Mouse (Mus musculus) CH12.LX (cell line): Measurements from ENCODE around the gene Pkhd1. TPM values are rescaled to one million over a fixed set of nuclear protein-coding genes. Genes with fewer than 3 reads are reported as not detected.

ENCODE experiments used
- DNase-seq: peaks from one replicate; pipeline ENCODE4 v3.0.0-alpha.2; 2013; ENCODE audit errors: extremely low read depth
- H3K27ac ChIP-seq: 2 replicates; pipeline ENCODE4 v1.5.1; 2012; ENCODE audit warnings: low read depth, mild to moderate bottlenecking, control low read depth, moderate library complexity; ENCODE audit not compliant: insufficient read depth
- H3K27me3 ChIP-seq: replicated peaks from 2 replicates; pipeline ENCODE3; 2012; ENCODE audit warnings: inconsistent platforms
- H3K36me3 ChIP-seq, 2 experiments: replicated peaks in 1 of 2; 2 replicates each; pipeline versions ENCODE3 to v1.6.1; 2012; ENCODE audit warnings: inconsistent platforms in 1 of 2, low read length in 1 of 2, mild to moderate bottlenecking in 1 of 2, mixed read lengths in 1 of 2, moderate library complexity in 1 of 2; ENCODE audit not compliant: control insufficient read depth in 1 of 2, insufficient read depth in 1 of 2
- H3K4me1 ChIP-seq, 2 experiments: 2 replicates each; pipeline ENCODE4 v1.6.1; 2012; ENCODE audit warnings: inconsistent platforms in 1 of 2, moderate library complexity in 1 of 2; ENCODE audit not compliant: insufficient read depth in 2 of 2, control insufficient read depth in 1 of 2
- H3K4me2 ChIP-seq: 2 replicates; pipeline ENCODE4 v1.6.1; 2012; ENCODE audit warnings: low read depth, mild to moderate bottlenecking, control low read depth; ENCODE audit not compliant: poor library complexity, insufficient read depth, severe bottlenecking
- H3K4me3 ChIP-seq, 3 experiments: fragments of 150-350 bp in 1 of 3; sonication (generic) in 1 of 3; replicated peaks in 1 of 3; 2 replicates each; pipeline versions ENCODE3 to v1.5.1; 2011 to 2012; ENCODE audit warnings: low read depth in 2 of 3, low read length in 2 of 3, mild to moderate bottlenecking in 2 of 3, moderate library complexity in 2 of 3, control low read depth in 1 of 3, improper control_type of control experiment in 1 of 3, inconsistent platforms in 1 of 3, mixed read lengths in 1 of 3; ENCODE audit not compliant: poor library complexity in 1 of 3
- H3K79me2 ChIP-seq: replicated peaks from 2 replicates; pipeline ENCODE4 v1.6.1; 2012; ENCODE audit warnings: mild to moderate bottlenecking, moderate library complexity; ENCODE audit not compliant: control insufficient read depth, poor library complexity, insufficient read depth, severe bottlenecking; ENCODE audit errors: extremely low read depth
- H3K9ac ChIP-seq: 2 replicates; pipeline ENCODE4 v1.6.1; 2012; ENCODE audit warnings: low read depth, mild to moderate bottlenecking, control low read depth, moderate library complexity; ENCODE audit not compliant: insufficient read depth
- H3K9me3 ChIP-seq: replicated peaks from 2 replicates; pipeline ENCODE3; 2012; ENCODE audit warnings: low read length, inconsistent platforms, mixed read lengths
- E2F4 ChIP-seq: IDR thresholded peaks from 2 replicates; pipeline ENCODE4 v1.6.1; 2011; ENCODE audit warnings: low read depth, low read length, improper control_type of control experiment; ENCODE audit not compliant: insufficient replicate concordance
- HCFC1 ChIP-seq: IDR thresholded peaks from 2 replicates; pipeline ENCODE4 v1.6.1; 2012; ENCODE audit warnings: low read depth, mild to moderate bottlenecking, inconsistent platforms, low read length, improper control_type of control experiment
- JUND ChIP-seq: conservative IDR thresholded peaks from 2 replicates; pipeline ENCODE4 v1.6.1; 2011; ENCODE audit warnings: low read depth, low read length, improper control_type of control experiment
- KAT2A ChIP-seq: IDR thresholded peaks from 2 replicates; pipeline ENCODE4 v1.6.1; 2012; ENCODE audit warnings: low read length, improper control_type of control experiment, inconsistent platforms; ENCODE audit not compliant: insufficient replicate concordance
- MAFK ChIP-seq: IDR thresholded peaks from 2 replicates; pipeline ENCODE4 v1.6.1; 2011; ENCODE audit warnings: low read length, improper control_type of control experiment; ENCODE audit not compliant: insufficient replicate concordance
- MAX ChIP-seq: IDR thresholded peaks from 2 replicates; pipeline ENCODE4 v1.6.1; 2011; ENCODE audit warnings: low read length, improper control_type of control experiment
- NELFE ChIP-seq: IDR thresholded peaks from 2 replicates; pipeline ENCODE4 v1.6.1; 2011; ENCODE audit warnings: low read depth, low read length, improper control_type of control experiment
- POLR2A ChIP-seq: IDR thresholded peaks from 2 replicates; pipeline ENCODE4 v1.6.1; 2011; ENCODE audit warnings: low read depth, mild to moderate bottlenecking, improper control_type of control experiment, low read length
- TBP ChIP-seq: conservative IDR thresholded peaks from 2 replicates; pipeline ENCODE4 v1.6.1; 2011; ENCODE audit warnings: low read depth, low read length, improper control_type of control experiment
- USF2 ChIP-seq: conservative IDR thresholded peaks from 2 replicates; pipeline ENCODE4 v1.6.1; 2011; ENCODE audit warnings: low read depth, low read length, improper control_type of control experiment
- ZKSCAN1 ChIP-seq: IDR thresholded peaks from 2 replicates; pipeline ENCODE4 v1.6.1; 2012; ENCODE audit warnings: low read depth, inconsistent platforms, low read length, improper control_type of control experiment, borderline replicate concordance
- ZMIZ1 ChIP-seq: IDR thresholded peaks from 2 replicates; pipeline ENCODE4 v1.6.1; 2012; ENCODE audit warnings: low read depth, mild to moderate bottlenecking, inconsistent platforms, low read length, improper control_type of control experiment
- ZNF384 ChIP-seq: IDR thresholded peaks from 2 replicates; pipeline ENCODE4 v1.6.1; 2012; ENCODE audit warnings: low read depth, low read length, improper control_type of control experiment, inconsistent platforms
- dilution Hi-C: fragments of 300-500 bp; cut with MboI; formaldehyde crosslinking; loops from 2 replicates; pipeline ENCODE4 v1.14.3; 2020; ENCODE audit warnings: low sequenced_read_pairs; ENCODE audit not compliant: extremely low pct_unique_long_range_greater_than_20kb, extremely low pct_ligation_motif_present
- in situ Hi-C: fragments of 300-500 bp; cut with MboI; formaldehyde crosslinking; loops from 3 replicates; pipeline ENCODE4 v1.14.3; 2019; ENCODE audit warnings: low sequenced_read_pairs, low pct_ligation_motif_present, low pct_unique_long_range_greater_than_20kb, mixed read lengths
- polyA plus RNA-seq: library from polyadenylated mRNA; unstranded; fragments of >175 nt; gene quantifications from 2 replicates; pipeline ENCODE4 v1.2.1, GENCODE M21; 2012; ENCODE audit warnings: low read depth; ENCODE audit not compliant: insufficient read length
- total RNA-seq, 2 experiments: library from RNA; depleted of rRNA; stranded (reverse); fragments of 300-350 nt in 1 of 2; fragments of >200 nt in 1 of 2; gene quantifications; 2 replicates each; pipeline ENCODE4 v1.2.3; 2012 to 2014

The Pkhd1 gene
- total and polyA plus RNA-seq, 3 experiments: not detected

GRCm38 (mm10) chr1:20018198-20018925 lies 599.5 kb downstream of the Pkhd1 start:
- H3K27me3 ChIP-seq: no peaks in the 10 kb centered on the region
- no peak overlapping the region for H3K4me3 ChIP-seq
- no peaks in the 10 kb centered on the region for H3K4me1 ChIP-seq
- no peak overlapping the region for H3K27ac ChIP-seq
- H3K79me2 ChIP-seq: no peaks in the 10 kb centered on the region
- no peak for DNase-seq
- in situ Hi-C loops (no loop called here), dilution Hi-C loops (no loop called here)
- H3K36me3 ChIP-seq: no peaks in the 10 kb centered on the region
- peaks cover 4% of the 10 kb centered on the region for H3K9me3 ChIP-seq
- no peak overlapping the region for H3K4me2 ChIP-seq
- TF ChIP-seq ZNF384 (no peak), ZMIZ1 (no peak), USF2 (no peak)
- H3K9ac ChIP-seq: no peak overlapping the region

DNA sequence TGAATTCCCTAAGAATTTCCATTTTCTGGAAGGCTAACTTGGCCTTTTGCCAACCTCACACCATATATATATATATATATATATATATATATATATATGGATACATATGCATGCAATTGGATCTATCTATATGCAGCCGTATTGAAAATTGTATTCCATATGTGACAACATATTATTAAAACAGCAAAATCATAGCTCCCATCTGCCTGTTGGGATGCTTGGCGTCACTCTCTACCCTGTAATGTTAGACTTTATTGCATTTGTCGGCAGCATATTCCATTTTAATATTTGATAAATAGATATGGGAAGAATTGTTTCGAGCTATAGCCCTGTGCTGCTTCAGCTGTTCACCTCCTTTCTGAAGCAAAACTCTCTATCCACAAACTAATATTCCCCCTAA lies 600.2 kb downstream of the Pkhd1 start:
- dilution Hi-C loops (no loop called here), in situ Hi-C loops (no loop called here)
- no peak overlapping the region for H3K9ac ChIP-seq
- H3K4me3 ChIP-seq: no peak overlapping the region
- TF ChIP-seq ZKSCAN1 (no peak), E2F4 (no peak), NELFE (no peak), MAX (no peak), MAFK (no peak), POLR2A (no peak), KAT2A (no peak), JUND (no peak), ZMIZ1 (no peak), TBP (no peak), HCFC1 (no peak)
- no peak for DNase-seq
- no peaks in the 10 kb centered on the region for H3K36me3 ChIP-seq
- H3K4me2 ChIP-seq: no peak overlapping the region
- H3K27me3 ChIP-seq: no peaks in the 10 kb centered on the region
- H3K79me2 ChIP-seq: no peaks in the 10 kb centered on the region
- no peaks in the 10 kb centered on the region for H3K4me1 ChIP-seq
- peaks cover 7% of the 10 kb centered on the region for H3K9me3 ChIP-seq
- H3K27ac ChIP-seq: no peak overlapping the region

Other genes with a start within 250 kb of the Pkhd1 start
- 0.13 TPM in 1 of 2 replicates, not detected in the other for gene Il17a, start 112.8 kb upstream of the Pkhd1 start, total RNA-seq (2012; rRNA removed)
- gene Il17a, start 112.8 kb upstream of the Pkhd1 start, total RNA-seq (2014; rRNA removed): 0.39 TPM in 1 of 2 replicates, not detected in the other
- not detected in 2 replicates for gene Il17a, start 112.8 kb upstream of the Pkhd1 start, polyA plus RNA-seq
- 0.25 TPM in 1 of 2 replicates, not detected in the other for gene Il17f, start 172.6 kb upstream of the Pkhd1 start, total RNA-seq (2012; rRNA removed)
- 0.74 and 1.3 TPM in 2 replicates for gene Il17f, start 172.6 kb upstream of the Pkhd1 start, total RNA-seq (2014; rRNA removed)
- 0.44 and 0.63 TPM in 2 replicates for gene Il17f, start 172.6 kb upstream of the Pkhd1 start, polyA plus RNA-seq
- gene Mcm3, start 202.2 kb upstream of the Pkhd1 start, total RNA-seq (2012; rRNA removed): 186 and 235 TPM in 2 replicates
- 330 and 335 TPM in 2 replicates for gene Mcm3, start 202.2 kb upstream of the Pkhd1 start, total RNA-seq (2014; rRNA removed)
- gene Mcm3, start 202.2 kb upstream of the Pkhd1 start, polyA plus RNA-seq: 317 and 372 TPM in 2 replicates